Mouse (Mus musculus): ENCODE data around the gene Aasdh. TPM values are rescaled to one million over a fixed set of nuclear protein-coding genes. Genes with fewer than 3 reads are reported as not detected.

The Aasdh gene
- polyA plus RNA-seq, 1 experiment from 2014 or later: 17.6 TPM

Other genes with a start within 250 kb of the Aasdh start
- gene C530008M17Rik, start 249.0 kb downstream of the Aasdh start, polyA plus RNA-seq (2016; fragmentation: Nextera tagmentation; extraction: Ambion mirVana): 43.8 and 55.9 TPM in 2 replicates
- gene Paics, start 45.8 kb upstream of the Aasdh start, polyA plus RNA-seq (2016; fragmentation: Nextera tagmentation; extraction: Ambion mirVana): 337 and 446 TPM in 2 replicates
- gene Ppat, start 46.1 kb upstream of the Aasdh start, polyA plus RNA-seq (2016; fragmentation: Nextera tagmentation; extraction: Ambion mirVana): 28.0 and 49.3 TPM in 2 replicates
- 68.9 and 74.9 TPM in 2 replicates for gene Srp72, start 69.2 kb upstream of the Aasdh start, polyA plus RNA-seq (2016; fragmentation: Nextera tagmentation; extraction: Ambion mirVana)
- not detected in 2 replicates for gene Arl9, start 98.5 kb upstream of the Aasdh start, polyA plus RNA-seq (2016; fragmentation: Nextera tagmentation; extraction: Ambion mirVana)
- 0.13 TPM in 1 of 2 replicates, not detected in the other for gene Thegl, start 110.5 kb upstream of the Aasdh start, polyA plus RNA-seq (2016; fragmentation: Nextera tagmentation; extraction: Ambion mirVana)
- 0.20 and 0.34 TPM in 2 replicates for gene Hopx, start 209.6 kb upstream of the Aasdh start, polyA plus RNA-seq (2016; fragmentation: Nextera tagmentation; extraction: Ambion mirVana)